Mouse (Mus musculus): ENCODE data around the gene Thtpa.

Gene Thtpa

GRCm38 (mm10) chr14:55105836-55106809 lies 11.5 kb downstream of the Thtpa start, which contains the start of gene Ap1g2:
Gene Ap1g2 (minus strand): TSS chr14:55106593.
- DNase-seq (ENCODE audit: low read depth, low spot score), result no peak

- DNase-seq (ENCODE audit: low read depth, low spot score), result no peak
Observed at GRCm38 (mm10) chr14:55106990-55107389, 12.4 kb downstream of the Thtpa start.

GRCm38 (mm10) chr14:55108202-55108870 lies 13.8 kb downstream of the Thtpa start:
- DNase-seq (ENCODE audit: low read depth, low spot score), result no peak

DNA sequence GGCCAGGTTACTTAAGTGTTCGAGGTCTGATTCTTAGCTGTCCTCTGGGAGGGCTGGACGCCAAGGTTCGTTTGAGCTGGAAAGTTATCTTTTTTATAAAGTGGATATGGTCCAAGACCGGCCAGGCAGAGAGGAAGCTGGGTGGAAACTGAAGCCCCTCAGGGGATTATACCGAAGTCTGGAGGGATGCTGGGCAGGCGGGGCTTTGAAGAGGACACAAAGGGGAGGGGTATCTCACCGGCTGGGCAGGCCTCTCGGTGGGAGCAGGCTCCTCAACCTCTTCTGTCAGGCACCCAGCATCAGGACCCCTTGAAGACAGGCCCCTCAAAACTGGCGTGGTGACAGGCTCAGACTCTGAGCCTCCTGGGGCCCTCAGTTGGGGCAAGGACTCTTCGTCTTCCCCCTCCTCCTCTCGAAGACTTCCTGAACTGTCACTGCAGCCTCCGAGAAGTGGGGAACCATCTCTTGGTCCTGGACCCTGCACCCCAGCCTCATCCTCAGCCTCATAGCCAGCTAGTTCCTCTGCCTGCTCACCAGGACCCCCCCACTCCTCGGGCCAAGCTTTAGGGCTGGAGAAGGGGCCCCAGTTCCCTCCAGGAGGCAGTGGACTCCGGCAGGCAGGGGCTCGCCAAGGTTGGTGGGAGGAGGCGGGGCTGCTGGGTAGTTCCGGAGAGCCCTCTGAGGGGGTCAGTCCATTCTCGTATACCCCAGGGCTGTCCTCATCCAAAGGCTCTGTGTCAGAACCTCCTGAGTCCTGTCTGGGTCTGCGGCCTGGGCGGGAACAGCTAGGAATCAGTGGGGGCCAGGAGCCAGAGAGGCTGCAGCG lies 14.7 kb downstream of the Thtpa start:
- no peak for DNase-seq (ENCODE audit: low read depth, low spot score)

- no peak for DNase-seq (ENCODE audit: low read depth, low spot score)
Observed at GRCm38 (mm10) chr14:55110076-55110475, 15.5 kb downstream of the Thtpa start.

DNA sequence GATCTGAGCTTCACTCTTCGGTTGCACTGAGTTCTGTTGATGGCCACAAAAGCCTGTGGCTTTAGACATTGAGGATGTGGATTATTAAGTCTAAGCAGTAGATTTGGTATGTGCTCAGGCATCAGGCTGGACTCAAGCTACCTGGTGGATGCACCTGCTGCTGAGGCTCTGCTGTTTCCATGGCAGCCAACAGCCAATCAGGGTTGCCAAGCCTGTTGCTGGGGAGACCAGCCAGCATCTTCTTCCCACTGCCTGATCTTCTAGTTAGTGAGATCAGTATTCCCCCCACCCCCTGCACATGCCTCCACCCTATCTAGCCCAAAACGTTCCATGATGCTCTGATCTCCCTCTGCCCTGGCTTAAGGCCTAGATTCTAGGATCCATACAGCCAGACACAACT lies 17.1 kb downstream of the Thtpa start:
- no peak for DNase-seq (ENCODE audit: low read depth, low spot score)

GRCm38 (mm10) chr14:55113351-55113974 lies 18.9 kb downstream of the Thtpa start:
- DNase-seq (ENCODE audit: low read depth, low spot score), result no peak

DNA sequence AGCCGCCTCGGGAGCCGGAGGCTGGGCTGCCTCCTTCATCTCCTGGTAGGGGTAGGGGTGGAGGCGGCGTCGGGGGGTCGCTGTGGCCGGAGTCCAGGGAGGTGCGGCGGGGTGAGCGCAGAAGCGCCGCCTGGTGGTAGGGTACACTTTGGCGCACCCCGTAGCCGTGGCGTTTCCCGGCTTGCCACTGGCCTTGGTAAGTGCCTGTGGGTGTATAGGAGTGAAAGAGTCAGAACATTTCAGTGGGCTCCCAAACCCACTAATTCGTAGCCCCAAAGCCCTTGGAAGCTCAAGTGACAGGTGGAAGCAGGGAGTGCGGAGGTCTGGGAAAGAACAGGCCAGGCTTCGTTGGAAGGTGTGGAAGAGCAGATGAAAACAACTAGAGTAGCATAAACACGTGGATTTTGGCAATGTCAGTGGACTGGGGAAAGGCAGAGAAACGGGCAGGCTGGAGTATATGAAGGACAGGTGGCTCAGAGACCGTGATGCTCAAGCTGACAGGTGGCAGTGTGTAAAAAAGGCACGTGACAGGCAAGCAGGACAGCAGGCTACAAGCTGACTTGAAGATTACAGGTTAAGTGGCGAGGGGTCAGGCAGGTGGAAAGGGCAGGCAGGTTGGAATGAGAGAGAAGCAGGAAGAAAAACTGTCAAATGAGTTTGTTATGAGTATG lies 19.5 kb downstream of the Thtpa start:
- no peak for DNase-seq (ENCODE audit: low read depth, low spot score)

- no peak for DNase-seq (ENCODE audit: low read depth, low spot score)
Observed at GRCm38 (mm10) chr14:55114759-55115701, 20.4 kb downstream of the Thtpa start.

GRCm38 (mm10) chr14:55115846-55116245 lies 21.3 kb downstream of the Thtpa start:
- no peak for DNase-seq (ENCODE audit: low read depth, low spot score)

DNA sequence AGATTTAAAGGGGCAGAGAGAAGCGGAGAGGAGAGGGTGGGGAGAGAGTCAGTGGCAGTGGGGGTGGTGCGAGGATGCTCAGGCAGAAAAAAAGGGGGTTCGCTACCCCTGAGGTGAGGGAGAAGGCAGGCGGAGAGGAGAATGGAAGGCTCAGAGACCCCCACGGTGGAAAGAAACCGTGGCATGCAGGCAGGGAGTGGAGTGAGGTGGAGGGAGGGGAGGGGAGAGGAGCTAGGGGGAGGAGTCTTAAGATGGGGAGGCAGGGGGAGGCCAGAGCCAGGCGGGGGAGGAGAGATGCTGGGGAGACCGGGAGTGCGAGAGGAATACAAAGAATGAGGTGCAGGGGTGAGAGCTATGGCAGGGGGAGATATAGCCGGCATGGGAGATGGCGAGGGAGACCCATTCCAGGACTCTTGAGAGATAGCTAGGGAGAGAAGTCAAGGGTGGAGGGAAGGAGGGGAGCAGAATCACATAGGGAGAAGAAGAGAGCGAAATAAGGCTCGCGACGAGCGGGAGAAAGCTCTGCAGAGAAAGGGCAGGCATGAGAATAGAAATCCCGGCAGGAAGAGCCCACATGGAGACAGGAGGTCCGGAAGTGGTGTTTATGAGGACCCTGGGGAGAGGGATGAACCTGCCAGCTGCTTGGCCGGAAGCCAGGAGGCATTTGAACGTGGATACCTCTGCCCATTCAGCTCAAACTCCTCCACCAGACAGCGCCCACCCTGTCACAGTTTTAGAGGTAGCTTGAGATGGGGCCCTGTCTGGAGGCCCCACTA lies 22.0 kb downstream of the Thtpa start, which contains the start of gene Jph4:
Jph4 (minus strand) TSS at position 511 of the 776 bp plus-strand sequence.
- no peak for DNase-seq (ENCODE audit: low read depth, low spot score)

GRCm38 (mm10) chr14:55118852-55119251 lies 24.3 kb downstream of the Thtpa start:
- DNase-seq (ENCODE audit: low read depth, low spot score), result no peak

DNA sequence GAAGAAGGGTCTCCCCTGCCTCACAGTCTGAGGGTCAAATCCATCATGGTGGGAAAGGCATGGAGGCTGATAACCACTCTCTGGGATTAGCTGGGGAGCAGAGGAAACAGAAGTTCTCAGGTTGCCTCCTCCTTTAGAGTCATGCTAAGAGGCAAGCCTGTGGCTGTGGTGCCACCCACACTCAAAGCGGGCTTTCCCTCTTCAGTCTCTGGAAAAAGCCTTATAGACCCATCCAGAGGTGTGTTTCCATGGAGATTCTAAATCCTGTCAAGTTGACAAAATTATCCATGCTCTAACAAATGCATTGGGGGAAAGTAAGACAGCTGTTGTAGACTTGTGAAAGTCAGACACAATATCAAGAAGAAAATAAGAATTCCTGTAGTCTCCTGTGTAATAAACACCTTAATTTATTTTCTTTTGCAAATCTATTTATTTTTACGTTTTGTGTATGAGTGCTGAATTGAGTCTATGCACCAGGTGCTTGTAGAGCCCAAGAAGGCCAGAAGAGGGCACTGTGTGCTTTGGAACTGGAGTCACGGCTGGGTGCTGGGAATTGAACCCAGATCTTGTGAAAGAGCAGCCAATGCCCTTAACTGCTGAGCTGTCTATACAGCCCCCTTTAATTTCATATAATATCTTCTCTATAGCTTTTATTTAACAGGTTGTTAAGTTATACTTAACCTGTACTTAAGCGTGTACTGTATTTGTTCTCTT lies 25.0 kb downstream of the Thtpa start:
- DNase-seq (ENCODE audit: low read depth, low spot score), result no peak

- peak; percentile 73 for DNase-seq (ENCODE audit: low read depth, low spot score)
Observed at GRCm38 (mm10) chr14:55121947-55122346, 27.4 kb downstream of the Thtpa start.

DNA sequence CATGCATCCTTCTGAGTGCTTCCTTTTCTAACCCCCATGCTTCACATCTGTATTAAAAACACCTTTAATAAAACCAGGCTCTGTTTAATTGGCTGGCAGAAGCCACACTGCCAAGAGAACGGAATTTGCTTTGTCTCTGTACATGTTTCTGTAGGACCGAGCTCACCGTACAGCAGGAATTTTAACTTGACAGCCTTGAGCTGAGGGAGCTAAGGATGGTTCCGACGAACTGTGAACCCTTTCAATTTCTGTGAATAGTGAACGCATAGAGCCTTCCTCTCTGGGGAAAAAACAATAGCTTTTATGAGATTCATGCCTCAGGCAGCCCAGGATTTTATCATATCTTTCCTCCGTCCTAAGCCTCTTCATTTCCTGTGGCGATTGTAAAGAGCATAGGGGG lies 27.8 kb downstream of the Thtpa start:
- DNase-seq (ENCODE audit: low read depth, low spot score), result no peak

GRCm38 (mm10) chr14:55125711-55126110 lies 31.1 kb downstream of the Thtpa start:
- DNase-seq (ENCODE audit: low read depth, low spot score), result no peak

DNA sequence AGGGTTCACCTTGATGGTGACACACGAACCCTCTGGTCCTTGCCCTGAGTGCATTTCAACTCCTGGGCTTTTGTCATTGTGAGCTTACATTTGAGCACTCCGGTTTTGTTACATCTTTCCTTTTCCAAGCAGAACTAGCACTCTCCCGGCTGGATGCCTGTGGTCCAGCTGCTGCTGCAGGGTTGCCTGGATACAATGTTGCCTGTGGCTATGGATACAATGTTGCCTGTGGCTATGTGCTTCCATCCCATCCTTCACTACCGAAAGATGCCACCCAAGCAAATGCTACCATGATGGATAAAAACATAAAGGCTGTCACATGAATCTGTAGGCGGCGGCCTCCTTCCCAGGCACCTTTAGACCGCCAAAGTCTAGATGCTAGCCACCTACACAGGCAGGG lies 31.9 kb downstream of the Thtpa start:
- DNase-seq (ENCODE audit: low read depth, low spot score), result no peak

DNA sequence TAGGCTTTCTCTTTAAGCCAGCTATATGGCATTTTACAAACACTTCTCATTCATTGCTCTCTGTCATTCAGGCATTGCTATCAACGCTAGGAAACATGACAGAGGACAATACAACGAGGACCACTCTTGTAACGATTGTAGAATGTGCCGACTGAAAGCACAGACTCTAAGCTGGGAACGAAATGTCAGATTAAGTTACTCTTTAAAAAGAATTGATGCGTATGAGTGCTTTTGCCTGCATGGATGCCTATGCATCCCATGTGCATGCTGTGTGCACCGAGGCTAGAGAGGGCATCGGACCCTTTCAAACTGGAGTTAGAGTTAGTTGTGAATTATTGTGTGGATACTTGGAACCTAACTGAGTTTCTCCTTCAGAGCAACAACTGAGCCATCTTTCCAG lies 41.1 kb downstream of the Thtpa start:
- DNase-seq (ENCODE audit: low read depth, low spot score), result no peak
